Mouse (Mus musculus) ES-Bruce4 (cell line): ENCODE measurements around the gene Nr2e1. TPM values are rescaled to one million over a fixed set of nuclear protein-coding genes. Genes with fewer than 3 reads are reported as not detected.

Source experiments
- H3K27ac ChIP-seq: 2 replicates; pipeline ENCODE4 v1.5.1; 2012; ENCODE audit warnings: low read length, inconsistent platforms; ENCODE audit not compliant: insufficient read depth
- H3K27me3 ChIP-seq: 2 replicates; pipeline ENCODE4 v1.6.1; 2012; ENCODE audit warnings: mild to moderate bottlenecking, low read length, inconsistent platforms; ENCODE audit not compliant: control insufficient read depth, poor library complexity, insufficient read depth, severe bottlenecking
- H3K36me3 ChIP-seq: 2 replicates; pipeline ENCODE4 v1.6.1; 2012; ENCODE audit warnings: inconsistent platforms, mild to moderate bottlenecking, low read length, moderate library complexity; ENCODE audit not compliant: control insufficient read depth, poor library complexity, insufficient read depth, severe bottlenecking
- H3K4me1 ChIP-seq: one replicate; pipeline ENCODE4 v1.8.1; 2011; ENCODE audit warnings: low read length; ENCODE audit not compliant: control insufficient read depth, insufficient read depth
- H3K4me3 ChIP-seq: 2 replicates; pipeline ENCODE4 v1.5.1; 2011; ENCODE audit warnings: low read depth, mild to moderate bottlenecking, low read length
- H3K9ac ChIP-seq: 2 replicates; pipeline ENCODE4 v1.6.1; 2012; ENCODE audit warnings: low read depth, mild to moderate bottlenecking, inconsistent platforms; ENCODE audit not compliant: poor library complexity, severe bottlenecking
- H3K9me3 ChIP-seq: replicated peaks from 2 replicates; pipeline ENCODE4 v1.6.1; 2012; ENCODE audit warnings: mild to moderate bottlenecking, low read length, inconsistent platforms; ENCODE audit not compliant: control insufficient read depth, poor library complexity, insufficient read depth, severe bottlenecking
- CTCF ChIP-seq: IDR thresholded peaks from one replicate; pipeline ENCODE4 v1.8.1; 2011; ENCODE audit warnings: low read depth, low read length
- EP300 ChIP-seq: IDR thresholded peaks from 2 replicates; pipeline ENCODE4 v1.6.1; 2011; ENCODE audit warnings: low read depth, low read length; ENCODE audit not compliant: insufficient read depth
- POLR2A ChIP-seq: IDR thresholded peaks from one replicate; pipeline ENCODE4 v1.8.1; 2011; ENCODE audit warnings: low read length; ENCODE audit not compliant: insufficient read depth
- polyA plus RNA-seq: library from polyadenylated mRNA; stranded (reverse); fragments of >200 nt; gene quantifications from 2 replicates; pipeline ENCODE4 v1.2.4, GENCODE M21; 2011; ENCODE audit warnings: low read depth; ENCODE audit not compliant: missing spikeins, insufficient read depth, insufficient read length

The Nr2e1 gene
- polyA plus RNA-seq, 1 experiment, result not detected

DNA sequence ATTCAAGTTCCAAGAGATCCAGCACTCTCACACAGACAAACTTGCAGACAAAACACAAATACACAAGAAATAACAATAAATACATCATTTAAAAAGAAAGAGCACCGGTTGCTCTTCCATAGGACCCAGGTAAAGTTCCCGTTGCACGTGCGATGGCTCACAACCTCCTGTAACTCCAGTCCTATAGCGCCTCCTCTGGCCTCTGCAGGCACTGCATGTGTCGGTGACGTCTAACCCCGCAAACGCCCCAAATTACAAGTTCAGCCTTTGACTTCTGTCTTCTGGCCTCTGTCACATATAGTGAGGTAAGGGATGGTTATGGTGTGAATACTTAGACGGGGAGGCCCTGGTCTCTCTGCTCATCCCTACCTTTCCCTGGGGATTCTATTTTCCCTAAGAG lies 18.1 kb upstream of the Nr2e1 start:
- Histone ChIP-seq H3K9ac (no peak overlapping the region), H3K9me3 (peaks cover 7% of the 10 kb centered on the region), H3K4me3 (no peak overlapping the region), H3K27ac (no peak overlapping the region), H3K4me1 (no peaks in the 10 kb centered on the region), H3K36me3 (no peaks in the 10 kb centered on the region), H3K27me3 (no peaks in the 10 kb centered on the region)
- TF ChIP-seq CTCF, result peak; percentile 95
- TF ChIP-seq EP300, result no peak
- TF ChIP-seq POLR2A, result no peak

DNA sequence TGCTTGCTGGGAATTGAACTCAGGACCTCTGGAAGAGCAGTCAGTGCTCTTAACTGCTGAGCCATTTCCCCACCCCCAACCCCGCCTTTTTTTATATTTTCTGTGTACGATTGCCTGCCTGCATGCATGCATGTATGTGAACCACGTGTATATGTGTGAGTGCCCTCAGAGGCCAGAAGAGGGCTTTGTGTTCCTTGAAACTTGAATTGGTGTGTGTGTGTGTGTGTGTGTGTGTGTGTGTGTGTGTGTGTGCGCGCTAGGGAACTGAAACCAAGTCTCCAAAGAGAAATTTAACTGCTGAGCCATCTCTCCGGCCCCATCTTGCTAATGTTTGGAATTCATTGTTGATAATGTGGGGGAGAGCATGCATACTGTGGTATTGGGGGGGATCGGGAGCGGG lies 15.2 kb upstream of the Nr2e1 start:
- no peak overlapping the region for H3K4me3 ChIP-seq
- peaks cover 4% of the 10 kb centered on the region for H3K27me3 ChIP-seq
- no peak overlapping the region for H3K27ac ChIP-seq
- H3K4me1 ChIP-seq, result no peaks in the 10 kb centered on the region
- no peaks in the 10 kb centered on the region for H3K9me3 ChIP-seq
- TF ChIP-seq CTCF (no peak), POLR2A (no peak), EP300 (no peak)
- no peak overlapping the region for H3K9ac ChIP-seq
- H3K36me3 ChIP-seq, result no peaks in the 10 kb centered on the region

DNA sequence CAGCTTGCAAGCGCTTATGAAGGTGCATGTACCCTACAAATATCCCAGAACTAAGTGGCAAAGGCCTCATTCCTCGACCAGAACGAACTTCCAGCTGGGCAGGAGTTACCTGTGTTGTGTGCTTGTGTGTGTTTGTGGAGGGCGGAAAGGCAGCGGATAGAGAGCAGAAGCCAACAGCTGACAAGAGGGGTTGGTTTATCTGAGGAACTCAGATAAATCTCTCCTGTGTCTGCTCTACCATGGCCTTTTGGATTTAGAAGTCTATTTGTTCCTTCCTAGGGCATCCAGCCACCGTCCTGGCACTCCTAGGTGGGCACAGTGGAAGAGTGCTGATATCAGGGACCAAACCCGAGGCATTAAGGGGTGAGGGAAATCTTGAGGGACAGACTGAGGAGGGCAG lies 9.8 kb upstream of the Nr2e1 start:
- no peaks in the 10 kb centered on the region for H3K4me1 ChIP-seq

DNA sequence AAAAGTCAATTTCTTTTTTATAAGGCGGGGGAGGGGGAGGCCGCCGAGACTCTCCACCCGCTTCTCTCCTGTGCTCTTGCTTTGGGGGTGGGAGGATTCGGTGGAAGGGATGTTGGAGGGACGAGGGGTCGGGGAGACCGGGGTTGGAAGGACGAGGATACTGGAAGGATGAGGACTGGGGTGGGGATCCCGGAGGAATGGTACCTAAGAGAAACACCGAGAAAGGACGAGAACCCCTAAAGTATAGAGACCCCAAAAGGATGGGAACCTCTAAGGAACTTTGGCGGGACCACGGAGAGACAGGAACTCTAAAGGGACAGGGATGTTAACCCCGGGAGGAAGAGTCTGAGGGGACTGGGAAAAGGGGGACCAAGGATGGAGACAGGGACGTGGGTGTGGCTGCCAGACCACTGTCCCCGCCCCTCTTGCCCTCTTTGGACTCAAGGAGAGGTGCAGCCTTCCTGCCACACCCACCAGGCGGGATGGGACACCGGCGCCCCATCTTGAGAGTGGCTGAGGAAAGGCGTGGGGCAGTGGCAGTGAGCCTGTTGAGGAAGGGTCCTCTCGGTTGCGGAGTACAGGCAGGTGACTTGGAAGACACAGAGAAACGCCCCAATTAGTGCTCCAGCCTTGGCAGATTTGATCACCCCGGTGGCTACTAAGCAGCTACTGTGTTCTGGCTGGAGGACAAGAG lies 8.7 kb upstream of the Nr2e1 start:
- Histone ChIP-seq H3K4me3 (no peak overlapping the region), H3K27me3 (peaks cover 34% of the 10 kb centered on the region), H3K9me3 (no peaks in the 10 kb centered on the region), H3K4me1 (no peaks in the 10 kb centered on the region), H3K9ac (no peak overlapping the region), H3K27ac (no peak overlapping the region), H3K36me3 (no peaks in the 10 kb centered on the region)
- TF ChIP-seq EP300 (no peak), CTCF (no peak), POLR2A (no peak)

More for the DNA sequence above, 9.8 kb upstream of the Nr2e1 start:
- Histone ChIP-seq H3K4me3 (no peak overlapping the region), H3K27me3 (peaks cover 34% of the 10 kb centered on the region), H3K9me3 (no peaks in the 10 kb centered on the region), H3K27ac (no peak overlapping the region), H3K36me3 (no peaks in the 10 kb centered on the region), H3K9ac (no peak overlapping the region)
- TF ChIP-seq CTCF (no peak), POLR2A (no peak), EP300 (no peak)

DNA sequence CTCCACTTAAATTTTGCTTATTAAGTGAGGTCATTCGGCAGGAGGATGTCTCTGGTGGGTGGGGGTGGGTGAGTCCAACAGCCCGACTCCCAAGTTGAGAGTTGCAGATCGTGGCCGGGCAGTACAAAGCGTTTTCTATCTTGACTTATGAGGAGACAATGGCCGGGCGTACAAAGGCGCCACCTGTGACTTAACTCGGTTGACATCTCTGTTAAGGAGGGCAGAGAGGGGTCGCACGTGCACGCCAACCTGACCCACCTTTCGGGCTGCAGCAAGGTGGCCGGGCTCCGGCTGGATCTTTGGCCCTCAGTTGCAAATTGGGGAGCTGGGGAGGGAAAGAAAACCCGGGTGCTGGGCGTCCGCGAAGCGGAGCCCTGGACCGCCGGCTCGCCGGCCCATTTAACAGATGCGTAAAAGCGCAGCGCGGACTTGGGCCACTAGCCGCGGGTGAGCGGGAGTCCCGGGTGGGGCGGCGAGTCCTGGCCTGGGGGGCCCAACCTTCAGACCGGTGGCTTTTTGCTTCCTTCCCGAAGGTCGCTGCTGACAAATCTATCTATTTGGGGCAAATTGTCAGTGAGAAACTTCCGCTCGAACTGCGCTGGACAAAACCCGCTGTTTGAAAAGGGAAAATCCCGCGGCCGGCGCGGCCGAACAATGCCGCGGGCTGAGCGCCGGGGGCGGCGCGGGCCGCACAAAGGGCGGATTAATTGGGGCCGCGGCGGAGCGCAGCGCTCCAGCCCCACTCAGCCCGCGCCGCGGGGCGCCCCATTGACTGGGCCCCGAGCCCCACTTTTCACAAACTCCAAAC lies 8.0 kb upstream of the Nr2e1 start:
- TF ChIP-seq POLR2A, result no peak
- TF ChIP-seq EP300, result no peak
- no peak for TF ChIP-seq CTCF
- Histone ChIP-seq H3K4me3 (0 out of 2 replicates have a peak overlapping the region, but pooled peaks have one; percentile 1), H3K9ac (no peak overlapping the region), H3K27me3 (peaks cover 38% of the 10 kb centered on the region), H3K27ac (no peak overlapping the region), H3K4me1 (no peaks in the 10 kb centered on the region), H3K36me3 (no peaks in the 10 kb centered on the region), H3K9me3 (no peaks in the 10 kb centered on the region)
